Mouse (Mus musculus) lung, adult 2 months (tissue): Measurements from ENCODE around the gene Fez1. TPM values are rescaled to one million over a fixed set of nuclear protein-coding genes. Genes with fewer than 3 reads are reported as not detected.

ENCODE experiments used
- DNase-seq: peaks from one replicate; pipeline ENCODE4 v3.0.0; 2022
- H3K4me1 ChIP-seq: fragments of 200-500 bp; 2 replicates; pipeline ENCODE4 v1.6.1; 2011; ENCODE audit warnings: low read length; ENCODE audit not compliant: control insufficient read depth, insufficient read depth
- H3K4me3 ChIP-seq: fragments of 200-500 bp; replicated peaks from 2 replicates; pipeline ENCODE3; 2011; ENCODE audit warnings: low read depth, mild to moderate bottlenecking, control low read depth, low read length; ENCODE audit errors: extremely low read depth
- CTCF ChIP-seq: fragments of 200-500 bp; IDR thresholded peaks from 2 replicates; pipeline ENCODE4 v1.5.1; 2011; ENCODE audit warnings: mild to moderate bottlenecking, low read length, control low read depth; ENCODE audit not compliant: insufficient read depth
- POLR2A ChIP-seq: fragments of 200-500 bp; IDR thresholded peaks from 2 replicates; pipeline ENCODE4 v1.6.1; 2011; ENCODE audit warnings: low read depth, mild to moderate bottlenecking, control low read depth, low read length, borderline replicate concordance; ENCODE audit errors: extremely low read depth
- WGBS: fragments of 180-500 bp; shearing (Covaris S2); methylation state at CpG from one replicate; pipeline ENCODE4 v1.1.7; 2018; 5-methylcytosine and 5-hydroxymethylcytosine counted together
- polyA plus RNA-seq: library from polyadenylated mRNA; depleted of rRNA; stranded (reverse); fragments of >200 nt; gene quantifications from 2 replicates; pipeline ENCODE4 v1.2.3, GENCODE M21; 2012

The Fez1 gene
- polyA plus RNA-seq, 1 experiment = 1.3 TPM

DNA sequence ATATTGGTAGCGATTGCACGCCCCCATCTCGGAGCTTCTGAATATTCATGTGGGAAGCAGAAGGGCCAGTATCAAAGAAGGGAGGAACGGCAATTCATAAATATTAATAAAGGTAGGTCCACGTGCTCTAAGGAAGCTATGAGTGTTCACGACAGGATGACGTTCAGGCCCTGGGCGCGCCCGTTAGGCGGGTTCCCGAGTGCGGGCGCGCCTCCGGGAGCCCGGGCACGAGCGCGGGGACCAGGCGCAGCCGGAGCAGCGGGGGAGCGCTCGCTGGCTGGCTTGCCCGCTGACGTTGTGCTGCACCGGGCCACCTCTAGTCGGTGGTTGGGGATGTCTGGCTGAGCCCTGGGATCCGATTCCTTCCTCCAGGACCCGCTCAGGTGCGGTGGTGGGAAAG is 10.9 kb downstream of the Fez1 start:
- under 1% methylated on average over 32 of the region's 32 CpGs for WGBS
- Histone ChIP-seq H3K4me1 (no peaks in the 10 kb centered on the region), H3K4me3 (peak overlapping the region; percentile 15)
- TF ChIP-seq POLR2A (no peak), CTCF (no peak)
- DNase-seq = peak; percentile 20

DNA sequence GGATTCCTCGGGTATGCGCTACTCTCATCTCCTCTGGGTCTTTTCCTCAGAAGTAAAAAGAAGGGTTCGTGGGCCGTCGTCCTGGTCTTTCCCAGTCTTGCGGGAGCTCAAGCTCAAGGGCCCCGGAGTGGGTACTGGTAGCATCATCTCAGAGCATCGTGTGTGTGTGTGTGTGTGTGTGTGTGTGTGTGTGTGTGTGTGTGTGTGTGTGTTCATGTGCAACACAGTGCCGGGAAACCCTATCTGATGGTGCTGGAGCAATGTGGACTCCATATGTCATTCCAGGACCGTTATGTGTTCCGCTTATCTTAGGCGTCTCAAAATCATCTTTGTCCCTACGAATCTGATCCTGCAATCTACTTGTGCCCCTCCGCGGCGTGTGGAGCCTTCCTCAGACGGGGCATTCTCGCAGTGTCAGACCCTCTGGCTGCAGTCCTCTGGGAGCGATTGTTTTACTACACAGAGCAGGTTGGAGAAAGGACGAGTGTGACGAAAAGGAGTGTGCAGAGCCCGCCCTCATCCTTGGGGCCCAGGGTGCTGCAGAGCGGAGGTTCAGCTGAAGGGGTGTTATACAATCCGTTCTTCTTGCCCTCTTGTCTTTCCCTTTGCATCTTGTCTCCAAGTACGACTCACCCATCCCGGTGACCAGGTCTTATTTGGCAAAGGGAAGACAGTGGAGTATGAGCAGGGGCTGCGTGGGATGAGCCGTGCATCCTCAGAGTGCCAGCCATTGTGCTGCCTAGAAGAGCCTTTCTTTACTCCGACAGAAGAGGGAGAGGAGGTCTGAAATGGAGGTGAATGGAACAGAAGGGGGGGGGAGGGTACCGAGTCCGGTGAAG is 11.6 kb downstream of the Fez1 start:
- Histone ChIP-seq H3K4me1 (no peaks in the 10 kb centered on the region), H3K4me3 (peak overlapping the region; percentile 16)
- no peak for DNase-seq
- no peak for TF ChIP-seq CTCF
- TF ChIP-seq POLR2A = no peak
- WGBS = 5% methylated on average over 31 of the region's 31 CpGs

DNA sequence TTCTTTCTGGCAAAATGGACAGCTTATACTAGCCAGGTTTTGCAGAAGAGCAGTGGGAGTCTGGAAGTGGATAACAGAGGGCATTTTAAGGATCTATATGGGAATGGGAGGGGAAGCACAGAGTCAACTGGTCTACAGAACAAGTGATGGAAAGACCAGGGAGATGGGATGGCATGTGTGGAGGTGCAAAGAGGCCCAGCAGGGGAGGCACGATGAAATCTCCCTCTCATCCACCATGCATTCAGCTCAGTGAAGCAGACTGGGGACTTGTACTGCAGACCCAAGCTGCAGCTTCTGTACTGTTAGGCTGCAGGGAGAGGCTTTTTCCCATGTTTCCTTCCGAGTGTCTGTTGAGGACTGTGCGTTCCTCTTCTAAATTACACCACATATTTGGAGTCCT is 12.2 kb downstream of the Fez1 start:
- DNase-seq = no peak
- no peak overlapping the region for H3K4me3 ChIP-seq
- H3K4me1 ChIP-seq = no peaks in the 10 kb centered on the region
- TF ChIP-seq CTCF (no peak), POLR2A (no peak)
- WGBS = 48% methylated on average over 3 of the region's 3 CpGs

DNA sequence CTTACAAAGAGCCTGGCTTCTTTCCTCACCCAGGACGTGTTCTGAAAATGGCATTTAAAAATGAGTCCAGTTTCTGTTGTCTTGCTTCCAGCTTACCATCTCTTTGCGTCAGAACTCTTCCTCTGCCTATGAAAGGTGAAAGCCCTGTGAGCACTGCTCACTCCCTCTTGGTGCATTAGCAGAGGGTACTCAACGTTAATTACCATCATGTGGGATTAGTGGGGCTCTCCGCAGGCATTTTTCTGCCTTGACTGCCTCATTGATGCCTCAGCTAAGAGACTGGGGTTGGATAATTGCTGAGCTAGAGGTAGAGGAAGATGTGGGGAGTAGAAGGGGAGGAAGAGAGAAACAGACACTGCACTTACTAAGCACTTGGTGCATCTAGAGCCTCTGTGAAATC is 24.7 kb downstream of the Fez1 start:
- 62% methylated on average over 4 of the region's 4 CpGs for WGBS
- TF ChIP-seq POLR2A = no peak
- TF ChIP-seq CTCF = no peak
- Histone ChIP-seq H3K4me3 (no peak overlapping the region), H3K4me1 (no peaks in the 10 kb centered on the region)
- DNase-seq = no peak

DNA sequence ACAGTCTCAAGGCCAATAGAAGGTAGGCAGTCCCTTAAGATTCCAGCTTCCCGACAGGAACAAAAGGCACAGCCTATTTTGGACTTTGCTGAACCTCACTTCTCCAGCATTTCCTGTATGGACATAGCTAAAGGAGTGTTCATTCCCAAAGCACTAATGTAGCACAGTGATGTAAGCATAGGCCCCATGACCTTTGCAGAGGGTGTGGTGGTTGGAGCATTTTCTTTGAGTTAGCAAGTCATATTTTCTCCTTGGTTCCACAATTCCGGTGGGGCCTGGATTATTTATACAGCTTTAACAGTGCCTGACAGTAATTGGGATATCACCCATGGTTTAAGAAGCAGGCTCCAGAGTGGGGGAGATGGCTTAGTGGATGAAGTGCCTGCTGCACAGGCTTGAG is 27.0 kb downstream of the Fez1 start:
- Histone ChIP-seq H3K4me3 (no peak overlapping the region), H3K4me1 (no peaks in the 10 kb centered on the region)
- 42% methylated on average over 2 of the region's 2 CpGs for WGBS
- DNase-seq = no peak
- TF ChIP-seq CTCF (no peak), POLR2A (no peak)

DNA sequence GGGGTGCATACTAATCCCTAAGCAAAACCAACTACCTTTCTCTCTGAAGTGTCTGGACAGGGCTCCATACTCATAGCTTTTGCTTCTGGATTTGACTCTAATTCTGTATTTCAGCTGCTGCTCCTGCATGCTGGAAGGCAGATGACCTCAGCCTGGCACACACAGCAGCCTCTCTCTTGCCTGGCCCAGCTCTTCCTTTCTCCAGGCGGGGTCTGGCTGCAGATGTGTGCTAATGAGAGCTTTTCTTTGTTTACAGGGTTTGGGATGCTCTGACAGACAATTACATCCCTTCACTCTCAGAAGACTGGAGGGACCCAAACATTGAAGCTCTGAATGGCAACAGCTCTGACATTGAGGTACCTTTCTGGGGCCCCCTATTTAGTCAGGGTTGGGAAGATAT is 28.4 kb downstream of the Fez1 start:
- no peak for TF ChIP-seq POLR2A
- no peak for TF ChIP-seq CTCF
- 38% methylated on average over 1 of the region's 1 CpGs for WGBS
- DNase-seq = no peak
- H3K4me3 ChIP-seq = no peak overlapping the region
- H3K4me1 ChIP-seq = no peaks in the 10 kb centered on the region

DNA sequence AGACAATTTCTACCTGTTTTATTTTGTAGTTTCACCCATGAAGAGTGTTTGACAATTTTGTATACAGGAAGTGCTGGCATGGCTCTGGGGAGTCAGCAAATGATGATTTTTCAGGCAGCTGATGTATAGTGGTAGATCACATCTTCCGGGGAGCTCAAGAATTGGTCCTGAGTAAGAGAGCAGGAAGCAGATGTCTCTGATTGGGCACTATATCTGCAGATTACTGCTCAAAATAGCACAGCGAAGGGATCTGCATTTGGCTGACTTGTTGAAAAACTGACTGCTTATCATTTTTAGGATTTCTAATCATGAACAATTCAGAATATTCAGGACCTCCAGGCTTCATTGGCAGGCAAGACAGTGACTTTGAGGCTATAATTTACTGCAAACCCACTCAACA is 30.5 kb downstream of the Fez1 start:
- Histone ChIP-seq H3K4me3 (no peak overlapping the region), H3K4me1 (no peaks in the 10 kb centered on the region)
- DNase-seq = no peak
- TF ChIP-seq POLR2A = no peak
- no peak for TF ChIP-seq CTCF
- 78% methylated on average over 2 of the region's 2 CpGs for WGBS

DNA sequence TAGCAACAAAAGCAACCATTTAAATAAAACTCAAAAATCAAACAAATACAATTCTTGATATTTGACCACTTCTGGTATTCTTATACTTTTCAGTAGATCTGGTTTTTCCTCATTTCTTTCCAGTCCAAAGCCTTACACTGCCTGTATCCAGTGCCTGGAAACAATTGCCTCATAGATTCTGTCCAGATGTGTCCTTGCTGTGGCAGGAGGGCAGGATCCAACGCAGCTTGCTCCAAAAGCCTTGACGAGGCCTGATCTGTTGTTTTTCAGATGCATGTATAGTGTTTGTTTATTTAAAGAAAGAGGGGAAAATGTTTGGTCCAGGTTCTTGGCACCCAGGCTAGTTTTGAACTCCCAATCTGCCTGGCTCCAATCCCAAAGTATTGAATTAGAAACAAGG is 34.7 kb downstream of the Fez1 start:
- WGBS = 48% methylated on average over 2 of the region's 2 CpGs
- H3K4me1 ChIP-seq = no peaks in the 10 kb centered on the region

DNA sequence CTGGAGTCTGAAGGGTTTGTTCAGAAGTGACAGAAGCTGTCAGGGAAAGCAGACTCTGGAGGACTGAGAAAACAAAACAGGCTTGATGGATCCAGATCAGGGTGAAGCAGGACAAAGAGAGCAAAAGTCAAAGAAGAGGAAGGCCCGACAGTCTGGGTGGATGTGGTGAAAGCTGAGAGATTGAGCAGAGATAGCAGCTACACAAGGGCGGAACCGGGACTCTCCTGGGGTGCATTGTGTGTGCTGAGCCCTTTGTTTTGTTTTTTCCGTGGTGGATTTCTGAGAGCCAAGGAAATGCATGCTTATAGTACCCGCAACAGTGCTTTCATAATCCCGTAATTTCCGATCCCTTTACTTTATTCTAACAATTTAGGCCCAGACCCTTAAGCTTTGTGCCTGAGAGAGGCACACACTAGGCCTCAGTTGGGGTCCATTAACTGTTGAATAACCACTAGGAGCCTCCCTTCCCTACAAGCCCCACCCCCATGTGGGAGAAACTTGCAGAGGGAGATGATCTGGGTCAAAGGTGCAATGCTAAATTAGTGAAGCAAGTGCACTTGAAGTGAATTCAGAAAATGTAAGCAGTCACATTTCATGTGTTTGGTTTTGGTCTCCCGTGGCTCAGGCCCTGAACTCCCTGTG is 35.9 kb downstream of the Fez1 start:
- Histone ChIP-seq H3K4me1 (no peaks in the 10 kb centered on the region), H3K4me3 (no peak overlapping the region)
- 48% methylated on average over 8 of the region's 8 CpGs for WGBS
- no peak for TF ChIP-seq CTCF
- no peak for TF ChIP-seq POLR2A
- no peak for DNase-seq

More for the DNA sequence above, 34.7 kb downstream of the Fez1 start:
- no peak overlapping the region for H3K4me3 ChIP-seq
- TF ChIP-seq CTCF (no peak), POLR2A (no peak)
- no peak for DNase-seq

DNA sequence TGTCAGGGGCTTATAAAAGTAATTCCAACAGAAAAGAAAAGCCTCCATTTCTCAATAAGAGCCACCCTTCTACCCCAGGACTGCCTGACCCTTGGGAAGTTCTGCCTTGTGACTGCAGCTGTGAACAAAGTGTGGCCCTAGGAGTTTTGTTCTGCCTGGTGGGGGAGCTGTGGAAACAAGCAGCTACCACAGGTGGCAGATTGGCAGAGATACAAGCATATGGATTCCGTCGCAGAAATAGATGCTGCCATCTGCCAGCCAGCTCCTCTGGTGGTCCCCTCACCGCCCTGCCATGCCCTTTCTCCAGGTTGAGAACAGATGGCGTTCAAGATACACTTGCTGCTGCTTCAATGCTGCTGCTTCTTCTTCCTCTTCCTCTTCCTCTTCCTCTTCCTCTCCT is 37.0 kb downstream of the Fez1 start:
- TF ChIP-seq POLR2A (no peak), CTCF (no peak)
- no peaks in the 10 kb centered on the region for H3K4me1 ChIP-seq
- WGBS = 40% methylated on average over 4 of the region's 4 CpGs
- no peak overlapping the region for H3K4me3 ChIP-seq
- DNase-seq = no peak
